Mouse (Mus musculus): ENCODE data around the gene Inhbc. TPM values are rescaled to one million over a fixed set of nuclear protein-coding genes. Genes with fewer than 3 reads are reported as not detected.

The Inhbc gene
- total and polyA plus RNA-seq, 2 experiments from 2014 or later = not detected

DNA sequence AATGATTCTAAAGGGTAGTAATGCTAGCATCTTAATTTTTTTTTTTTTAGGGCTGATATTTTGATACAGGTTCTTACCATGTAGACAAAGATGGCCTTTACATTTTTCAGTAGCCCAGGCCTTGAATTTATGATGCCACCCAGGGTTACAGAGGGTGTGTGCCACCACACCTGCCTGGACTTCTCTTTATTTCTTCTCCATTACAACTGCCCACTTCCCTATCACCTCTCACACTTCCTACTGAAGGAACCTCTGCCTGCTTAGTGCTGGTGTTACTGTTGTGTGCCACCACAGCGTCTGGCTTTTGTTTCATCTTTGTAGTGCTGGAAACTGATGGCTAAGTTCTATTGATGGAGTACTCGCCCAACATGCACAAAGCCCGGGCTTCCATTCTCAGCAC, 9.5 kb downstream of the Inhbc start:
- TF ChIP-seq CTCF (IDR thresholded peaks at IDR 0.05; ENCODE audit: low read depth) (no peak), EP300 (IDR thresholded peaks at IDR 0.05; ENCODE audit: low read depth) (no peak)
- Histone ChIP-seq H3K9ac (replicated peaks; ENCODE audit: low read depth, low read length) (no peak overlapping the region), H3K36me3 (replicated peaks; ENCODE audit: control insufficient read depth, insufficient read depth, low read length) (no peaks in the 10 kb centered on the region), H3K27me3 (ENCODE audit: control insufficient read depth, insufficient read depth, low read length) (no peaks in the 10 kb centered on the region), H3K4me1 (ENCODE audit: control insufficient read depth, insufficient read depth) (no peaks in the 10 kb centered on the region), H3K27ac (ENCODE audit: low read depth) (no peak overlapping the region), H3K4me2 (ENCODE audit: low read depth, low read length) (no peak overlapping the region), H3K4me3 (ENCODE audit: low read depth, low read length) (no peak overlapping the region), H3K9me3 (replicated peaks; ENCODE audit: control insufficient read depth, low read length) (no peaks in the 10 kb centered on the region)
- ATAC-seq (ENCODE audit: insufficient read depth, low read depth) = no peak
- WGBS = 75% methylated on average over 3 of the region's 3 CpGs
- no peak for DNase-seq (ENCODE audit: low spot score)

- no peak for ATAC-seq (ENCODE audit: insufficient read depth, low read depth)
- H3K4me1 ChIP-seq (ENCODE audit: control insufficient read depth, insufficient read depth) = 0 out of 2 replicates have a peak, but pooled peaks cover 7% of the 10 kb centered on the region
- TF ChIP-seq CTCF (IDR thresholded peaks at IDR 0.05; ENCODE audit: low read depth) (no peak), EP300 (IDR thresholded peaks at IDR 0.05; ENCODE audit: low read depth) (no peak)
- WGBS = 76% methylated on average over 10 of the region's 10 CpGs
- DNase-seq (ENCODE audit: low spot score) = no peak
- no peak overlapping the region for H3K4me3 ChIP-seq (ENCODE audit: low read depth, low read length)
- H3K27ac ChIP-seq (ENCODE audit: low read depth) = no peak overlapping the region
- H3K27me3 ChIP-seq (ENCODE audit: control insufficient read depth, insufficient read depth, low read length) = no peaks in the 10 kb centered on the region
- H3K9ac ChIP-seq (replicated peaks; ENCODE audit: low read depth, low read length) = no peak overlapping the region
- H3K9me3 ChIP-seq (replicated peaks; ENCODE audit: control insufficient read depth, low read length) = no peaks in the 10 kb centered on the region
- no peak overlapping the region for H3K4me2 ChIP-seq (ENCODE audit: low read depth, low read length)
- H3K36me3 ChIP-seq (replicated peaks; ENCODE audit: control insufficient read depth, insufficient read depth, low read length) = no peaks in the 10 kb centered on the region
These were observed 14.9 kb downstream of the Inhbc start for GRCm38 (mm10) chr10:127355336-127355735.

DNA sequence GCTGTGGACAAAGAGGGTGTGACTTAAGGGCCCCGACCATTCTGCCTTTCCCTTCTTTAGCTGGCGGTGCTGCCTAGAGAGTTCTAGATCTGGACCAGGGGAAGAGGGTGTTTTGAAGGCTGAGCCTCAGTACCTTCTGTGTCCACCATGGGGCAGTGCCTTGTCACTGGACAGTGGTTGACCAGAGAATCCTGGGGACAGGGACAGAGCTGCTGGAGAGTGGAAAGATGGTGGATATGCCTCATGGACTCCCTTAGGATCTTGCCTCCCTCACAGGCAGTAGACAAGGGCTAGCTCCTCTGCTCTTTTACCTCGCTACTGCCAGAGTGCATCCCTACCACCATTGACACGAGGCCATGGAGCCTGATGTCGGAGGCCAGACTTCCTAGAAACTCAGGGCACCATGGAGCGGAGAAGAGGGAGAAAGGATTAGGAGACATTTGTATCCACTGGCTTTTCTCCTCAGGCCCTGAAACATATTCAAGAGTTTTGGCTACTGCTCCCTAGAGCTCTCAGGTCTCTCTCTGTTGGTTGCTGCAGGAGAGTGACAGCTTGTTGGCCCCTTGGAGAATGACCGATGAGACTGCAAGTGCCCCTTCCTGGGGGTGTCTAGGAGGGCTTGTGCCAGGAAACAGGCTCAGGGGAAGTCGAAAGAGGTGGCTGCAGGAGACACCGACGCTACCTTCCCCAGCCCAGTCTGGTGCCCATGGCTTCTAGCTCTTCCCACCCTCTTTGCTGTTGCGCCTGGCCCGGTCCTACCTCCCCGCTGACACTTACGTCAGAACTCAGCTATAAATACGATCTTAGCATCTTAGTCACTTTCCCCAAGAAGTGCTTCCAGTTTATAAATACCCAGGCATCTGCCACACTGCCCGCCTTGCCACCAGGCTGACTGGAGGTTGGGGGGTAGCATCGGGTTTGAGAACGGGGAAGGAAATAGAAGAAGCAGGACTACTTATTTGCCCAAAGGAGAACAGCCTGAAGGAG, 16.0 kb downstream of the Inhbc start, which contains the start of gene Inhbe:
Gene Inhbe, minus strand, starts transcription at position 503 of the 987 bp plus-strand sequence.
- 0 out of 2 replicates have a peak, but pooled peaks cover 7% of the 10 kb centered on the region for H3K4me1 ChIP-seq (ENCODE audit: control insufficient read depth, insufficient read depth)
- WGBS = 57% methylated on average over 18 of the region's 18 CpGs
- H3K9me3 ChIP-seq (replicated peaks; ENCODE audit: control insufficient read depth, low read length) = no peaks in the 10 kb centered on the region
- ATAC-seq (ENCODE audit: insufficient read depth, low read depth) (peak; percentile 65), DNase-seq (ENCODE audit: low spot score) (peak; percentile 57)
- H3K4me3 ChIP-seq (ENCODE audit: low read depth, low read length) = no peak within 1 kb of the TSS
- H3K27ac ChIP-seq (ENCODE audit: low read depth) = peak within 1 kb of the TSS; percentile 53; the same call in 1 of the 2 replicates
- H3K4me2 ChIP-seq (ENCODE audit: low read depth, low read length) = peak within 1 kb of the TSS; percentile 25; the same call in 1 of the 2 replicates
- no peak within 1 kb of the TSS for H3K9ac ChIP-seq (replicated peaks; ENCODE audit: low read depth, low read length)
- TF ChIP-seq CTCF (IDR thresholded peaks at IDR 0.05; ENCODE audit: low read depth) (peak; percentile 61), EP300 (IDR thresholded peaks at IDR 0.05; ENCODE audit: low read depth) (no peak)
- H3K36me3 ChIP-seq (replicated peaks; ENCODE audit: control insufficient read depth, insufficient read depth, low read length) = no peaks in the 10 kb centered on the region
- no peaks in the 10 kb centered on the region for H3K27me3 ChIP-seq (ENCODE audit: control insufficient read depth, insufficient read depth, low read length)

- H3K27me3 ChIP-seq (ENCODE audit: control insufficient read depth, insufficient read depth, low read length) = no peaks in the 10 kb centered on the region
- 0 out of 2 replicates have a peak, but pooled peaks cover 7% of the 10 kb centered on the region for H3K4me1 ChIP-seq (ENCODE audit: control insufficient read depth, insufficient read depth)
- ATAC-seq (ENCODE audit: insufficient read depth, low read depth) (no peak), DNase-seq (ENCODE audit: low spot score) (no peak)
- no peak overlapping the region for H3K9ac ChIP-seq (replicated peaks; ENCODE audit: low read depth, low read length)
- 83% methylated on average over 11 of the region's 11 CpGs for WGBS
- no peak overlapping the region for H3K4me3 ChIP-seq (ENCODE audit: low read depth, low read length)
- H3K4me2 ChIP-seq (ENCODE audit: low read depth, low read length) = no peak overlapping the region
- no peak overlapping the region for H3K27ac ChIP-seq (ENCODE audit: low read depth)
- no peaks in the 10 kb centered on the region for H3K9me3 ChIP-seq (replicated peaks; ENCODE audit: control insufficient read depth, low read length)
- no peak for TF ChIP-seq EP300 (IDR thresholded peaks at IDR 0.05; ENCODE audit: low read depth)
- TF ChIP-seq CTCF (IDR thresholded peaks at IDR 0.05; ENCODE audit: low read depth) = no peak
- no peaks in the 10 kb centered on the region for H3K36me3 ChIP-seq (replicated peaks; ENCODE audit: control insufficient read depth, insufficient read depth, low read length)
These were observed 17.5 kb downstream of the Inhbc start for GRCm38 (mm10) chr10:127352766-127353165.

DNA sequence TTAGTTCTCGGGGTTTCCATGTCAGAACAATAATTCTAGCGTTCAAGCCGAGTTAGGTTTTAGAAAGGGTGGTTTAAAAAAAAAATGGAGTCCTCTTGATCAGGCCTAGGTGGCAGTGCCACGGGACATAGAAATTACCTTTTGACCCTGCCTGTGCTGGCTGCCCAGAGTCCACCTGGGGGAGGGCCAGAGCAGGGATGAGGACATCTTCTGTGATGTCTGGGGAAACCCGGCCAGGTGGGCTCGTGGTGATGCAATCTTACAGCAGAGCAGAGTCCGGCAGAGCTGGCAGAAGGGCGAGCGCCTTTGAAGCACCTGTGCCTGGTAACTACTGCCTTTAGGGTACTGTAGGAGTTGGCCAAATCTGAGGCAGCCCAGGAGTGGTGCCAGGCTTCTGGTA, 18.0 kb downstream of the Inhbc start:
- no peaks in the 10 kb centered on the region for H3K27me3 ChIP-seq (ENCODE audit: control insufficient read depth, insufficient read depth, low read length)
- 87% methylated on average over 9 of the region's 9 CpGs for WGBS
- TF ChIP-seq CTCF (IDR thresholded peaks at IDR 0.05; ENCODE audit: low read depth) (no peak), EP300 (IDR thresholded peaks at IDR 0.05; ENCODE audit: low read depth) (no peak)
- no peak overlapping the region for H3K27ac ChIP-seq (ENCODE audit: low read depth)
- H3K4me2 ChIP-seq (ENCODE audit: low read depth, low read length) = no peak overlapping the region
- H3K4me1 ChIP-seq (ENCODE audit: control insufficient read depth, insufficient read depth) = 0 out of 2 replicates have a peak, but pooled peaks cover 7% of the 10 kb centered on the region
- no peaks in the 10 kb centered on the region for H3K36me3 ChIP-seq (replicated peaks; ENCODE audit: control insufficient read depth, insufficient read depth, low read length)
- ATAC-seq (ENCODE audit: insufficient read depth, low read depth) (no peak), DNase-seq (ENCODE audit: low spot score) (no peak)
- H3K4me3 ChIP-seq (ENCODE audit: low read depth, low read length) = no peak overlapping the region
- H3K9me3 ChIP-seq (replicated peaks; ENCODE audit: control insufficient read depth, low read length) = no peaks in the 10 kb centered on the region
- H3K9ac ChIP-seq (replicated peaks; ENCODE audit: low read depth, low read length) = no peak overlapping the region

Data from heart, postnatal 0 days (tissue).